27 mouse cellular contexts compared by ENCODE assay signal in the genomic region with DNA sequence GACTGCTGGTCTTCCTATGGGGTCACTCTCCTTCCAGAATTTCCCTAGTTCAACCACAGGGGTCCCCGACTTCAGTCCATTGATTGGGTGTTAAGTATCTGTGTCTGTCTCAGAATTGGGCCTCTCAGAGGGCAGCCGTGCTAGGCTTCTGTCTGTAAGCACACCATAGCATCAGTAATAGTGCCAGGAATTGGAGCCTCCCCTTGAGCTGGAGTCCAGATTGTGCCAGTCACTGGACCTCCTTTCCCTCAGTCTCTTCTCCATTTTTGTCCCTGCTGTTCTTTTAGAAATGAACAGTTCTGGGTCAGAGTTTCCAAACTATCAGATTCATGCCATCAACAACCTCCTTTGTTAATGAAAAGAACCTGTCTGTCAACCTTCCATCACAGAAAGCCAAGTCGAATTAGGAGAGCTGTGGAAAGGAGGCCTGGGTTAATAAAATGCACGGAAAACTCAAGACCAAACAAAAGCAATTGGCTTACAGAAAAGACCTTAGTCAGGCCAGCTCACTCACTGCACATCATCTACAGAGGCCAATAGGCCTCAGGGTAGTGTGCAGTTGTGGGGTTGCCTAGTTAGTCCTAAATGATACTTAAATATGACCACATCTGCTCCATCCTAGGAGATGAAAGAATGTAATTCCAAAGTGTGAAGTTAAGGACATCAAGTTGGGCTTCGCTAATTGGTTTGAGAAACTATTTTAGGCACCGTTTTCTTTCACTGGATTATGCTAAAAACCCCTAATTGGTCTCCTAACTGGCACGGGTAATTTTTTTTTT.
DNase-seq lines count a peak whose midpoint lies in the region; ATAC-seq and TF ChIP-seq lines count a peak whose summit lies in the region.
"Had no signal": no experiment of that assay in that cellular context is flagged by ENCODE, and none has a peak within 500 bp of the region (broad histone marks: within the 10 kb centered on the region; RNA-seq: fewer than 3 reads in every experiment).

No protein-coding gene starts in this region.

- peak; percentile 85 for DNase-seq in heart, adult 11 months
- no peak for DNase-seq in heart, postnatal 4 days
- peak; percentile 82 for DNase-seq in brain, embryonic 14.5 days (ENCODE audit: low read depth)
- peak; percentile 63 for DNase-seq in forebrain, embryonic 14.5 days (ENCODE audit: low spot score)
- no peak for DNase-seq in kidney, adult 9 months
- DNase-seq in adrenal gland, postnatal 14 days = no peak
- DNase-seq: adrenal gland, postnatal 36 days; gastrocnemius, postnatal 14 days; kidney, postnatal 14 days; liver, embryonic 13.5 days; lung, adult 18-20 months; midbrain, embryonic 14.5 days; retina, postnatal 1 day; spleen, adult 18-20 months; thymus, adult 18-20 months; thymus, postnatal 25 days had no signal

- TF ChIP-seq CTCF in brain, embryonic 14.5 days (IDR thresholded peaks at IDR 0.05; ENCODE audit: borderline replicate concordance, extremely low read depth, insufficient read depth, insufficient read length) = no peak

- H3K27me3 ChIP-seq in embryonic facial prominence, embryonic 12.5 days = no peaks in the 10 kb centered on the region
- H3K27me3 ChIP-seq in forebrain, embryonic 14.5 days (replicated peaks; ENCODE audit: control insufficient read depth, insufficient read depth, low read length) = no peaks in the 10 kb centered on the region
- H3K27me3 ChIP-seq: heart, embryonic 15.5 days; limb, embryonic 15.5 days; liver, embryonic 13.5 days; neural tube, embryonic 15.5 days had no signal

- TF ChIP-seq POLR2A in brain, embryonic 14.5 days (IDR thresholded peaks at IDR 0.05; ENCODE audit: borderline replicate concordance, extremely low read depth, insufficient read depth, insufficient read length, poor library complexity, severe bottlenecking) = no peak

- H3K9ac ChIP-seq in embryonic facial prominence, embryonic 12.5 days = no peak overlapping the region
- no peak overlapping the region for H3K9ac ChIP-seq in forebrain, embryonic 14.5 days (ENCODE audit: low read length)
- H3K9ac ChIP-seq: heart, embryonic 15.5 days; hindbrain, embryonic 14.5 days; limb, embryonic 15.5 days; liver, embryonic 13.5 days; neural tube, embryonic 15.5 days had no signal

- H3K4me1 ChIP-seq in embryonic facial prominence, embryonic 12.5 days = peaks cover 25% of the 10 kb centered on the region
- no peaks in the 10 kb centered on the region for H3K4me1 ChIP-seq in forebrain, embryonic 14.5 days (ENCODE audit: control insufficient read depth, insufficient read depth, low read length)
- H3K4me1 ChIP-seq: heart, embryonic 10.5 days; heart, embryonic 15.5 days; limb, embryonic 15.5 days; liver, embryonic 13.5 days; neural tube, embryonic 15.5 days had no signal

- no peak for ATAC-seq in embryonic facial prominence, embryonic 12.5 days (ENCODE audit: insufficient number of reproducible peaks, insufficient read depth, low FRiP score, low TSS enrichment)
- peak; percentile 92 for ATAC-seq in forebrain, embryonic 14.5 days
- ATAC-seq: CD4-positive, CD25-positive, alpha-beta regulatory T cell, adult 4 months; intestine, postnatal 0 days; lung, postnatal 0 days had no signal

- H3K27ac ChIP-seq in embryonic facial prominence, embryonic 12.5 days = peak overlapping the region; percentile 38; the same call in 1 of the 2 replicates
- no peak overlapping the region for H3K27ac ChIP-seq in forebrain, embryonic 14.5 days (ENCODE audit: low read depth, low read length)
- H3K27ac ChIP-seq: heart, embryonic 10.5 days; heart, embryonic 15.5 days; hindbrain, embryonic 14.5 days; limb, embryonic 10.5 days; limb, embryonic 15.5 days; liver, embryonic 13.5 days; macrophage; neural tube, embryonic 15.5 days had no signal

- H3K36me3 ChIP-seq in embryonic facial prominence, embryonic 12.5 days = no peaks in the 10 kb centered on the region
- H3K36me3 ChIP-seq in forebrain, embryonic 14.5 days (ENCODE audit: control insufficient read depth, insufficient read depth, low read length) = no peaks in the 10 kb centered on the region
- H3K36me3 ChIP-seq: heart, embryonic 10.5 days; heart, embryonic 15.5 days; limb, embryonic 10.5 days; limb, embryonic 15.5 days; liver, embryonic 13.5 days; neural tube, embryonic 15.5 days had no signal

- H3K4me3 ChIP-seq in embryonic facial prominence, embryonic 12.5 days = no peak overlapping the region
- no peak overlapping the region for H3K4me3 ChIP-seq in forebrain, embryonic 14.5 days (ENCODE audit: low read depth, low read length)
- H3K4me3 ChIP-seq: heart, embryonic 10.5 days; heart, embryonic 15.5 days; limb, embryonic 10.5 days; limb, embryonic 15.5 days; liver, embryonic 13.5 days; neural tube, embryonic 15.5 days had no signal

- H3K9me3 ChIP-seq in embryonic facial prominence, embryonic 12.5 days = no peaks in the 10 kb centered on the region
- H3K9me3 ChIP-seq in forebrain, embryonic 14.5 days (replicated peaks; ENCODE audit: control insufficient read depth, low read length) = 0 out of 2 replicates have a peak, but pooled peaks cover 3% of the 10 kb centered on the region
- H3K9me3 ChIP-seq: heart, embryonic 10.5 days; heart, embryonic 15.5 days; limb, embryonic 10.5 days; limb, embryonic 15.5 days; liver, embryonic 13.5 days; neural tube, embryonic 15.5 days had no signal

- WGBS in embryonic facial prominence, embryonic 12.5 days = 58% methylated on average over 7 of the region's 7 CpGs
- 24% methylated on average over 7 of the region's 7 CpGs for WGBS in forebrain, embryonic 14.5 days

- no peak overlapping the region for H3K4me2 ChIP-seq in embryonic facial prominence, embryonic 12.5 days (replicated peaks)
- H3K4me2 ChIP-seq in forebrain, embryonic 14.5 days (ENCODE audit: low read length) = no peak overlapping the region
- H3K4me2 ChIP-seq: heart, embryonic 15.5 days; hindbrain, embryonic 14.5 days; limb, embryonic 15.5 days; liver, embryonic 13.5 days; neural tube, embryonic 15.5 days had no signal

Comparison
In these comparisons a context has a peak if more than half of its experiments do, and no peak if none do; other contexts are left out.
1. DNase-seq: peak in heart, adult 11 months (single experiment), brain, embryonic 14.5 days (single experiment) and forebrain, embryonic 14.5 days (single experiment); none in heart, postnatal 4 days (single experiment), kidney, adult 9 months (single experiment) and adrenal gland, postnatal 14 days (single experiment).